Mouse (Mus musculus) ES-E14 (cell line): Measurements from ENCODE around the gene Ergic1.

Source experiments
- HCFC1 ChIP-seq: IDR thresholded peaks from 2 replicates; pipeline ENCODE4 v1.6.1; 2012; ENCODE audit warnings: low read length, inconsistent platforms, borderline replicate concordance; ENCODE audit not compliant: insufficient read depth
- MAFK ChIP-seq: IDR thresholded peaks from 2 replicates; pipeline ENCODE4 v1.6.1; 2014; ENCODE audit warnings: mild to moderate bottlenecking, low read depth, low read length, inconsistent platforms; ENCODE audit not compliant: insufficient read depth
- ZNF384 ChIP-seq: IDR thresholded peaks from 2 replicates; pipeline ENCODE4 v1.6.1; 2012; ENCODE audit warnings: low read depth, low read length, inconsistent platforms

DNA sequence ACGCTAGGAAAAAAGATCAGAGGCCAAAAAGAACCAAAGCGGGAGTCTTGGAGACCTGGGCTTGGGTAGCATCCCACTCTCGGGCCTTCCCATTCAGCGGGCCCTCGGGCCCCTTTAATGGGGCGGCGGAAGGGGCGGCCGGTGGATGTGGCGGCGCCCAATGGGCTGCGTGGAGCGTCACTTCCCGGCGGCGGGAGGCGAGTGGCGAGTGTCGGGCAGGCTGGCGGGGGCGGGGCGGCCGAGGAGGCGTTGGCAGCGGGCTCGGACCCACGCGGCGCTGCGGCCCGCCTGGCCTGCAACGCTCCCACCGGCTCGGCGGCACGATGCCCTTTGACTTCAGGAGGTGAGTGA, at the start of gene Ergic1:
- no peak for TF ChIP-seq ZNF384
- TF ChIP-seq HCFC1 = no peak
- TF ChIP-seq MAFK = no peak
